ENCODE assay signal across 31 mouse cellular contexts in genomic region chr12:111228488-111228887, GRCm38 (mm10). TPM values are rescaled to one million over a fixed set of nuclear protein-coding genes. Genes with fewer than 3 reads are reported as not detected.
"Had no signal": no experiment of that assay in that cellular context is flagged by ENCODE, and none has a peak within 500 bp of the region (broad histone marks: within the 10 kb centered on the region; RNA-seq: fewer than 3 reads in every experiment).

No protein-coding gene starts in this region.

- H3K9me3 ChIP-seq: heart, embryonic 13.5 days; heart, embryonic 15.5 days; hindbrain, embryonic 13.5 days; hindbrain, embryonic 15.5 days; kidney, embryonic 15.5 days; limb, embryonic 13.5 days had no signal

- H3K4me3 ChIP-seq: heart, adult 2 months; heart, embryonic 13.5 days; heart, embryonic 15.5 days; hindbrain, embryonic 13.5 days; hindbrain, embryonic 15.5 days; kidney, embryonic 15.5 days; limb, embryonic 13.5 days had no signal

- H3K4me1 ChIP-seq: kidney, embryonic 15.5 days had no signal

- H3K9ac ChIP-seq: forebrain, postnatal 0 days; heart, embryonic 13.5 days; heart, embryonic 15.5 days; hindbrain, embryonic 13.5 days; hindbrain, embryonic 15.5 days; kidney, embryonic 15.5 days; limb, embryonic 13.5 days had no signal

- H3K27ac ChIP-seq: heart, adult 2 months; heart, embryonic 13.5 days; heart, embryonic 15.5 days; hindbrain, embryonic 13.5 days; hindbrain, embryonic 15.5 days; hindbrain, postnatal 0 days; kidney, embryonic 15.5 days; kidney, postnatal 0 days; limb, embryonic 13.5 days had no signal

- ATAC-seq: forebrain, postnatal 0 days; hindbrain, postnatal 0 days; intestine, embryonic 16.5 days had no signal

- H3K36me3 ChIP-seq: heart, embryonic 13.5 days; heart, embryonic 15.5 days; hindbrain, embryonic 15.5 days had no signal

- H3K4me2 ChIP-seq: heart, embryonic 11.5 days; heart, embryonic 13.5 days; heart, embryonic 15.5 days; hindbrain, embryonic 13.5 days; hindbrain, embryonic 15.5 days; kidney, embryonic 15.5 days; limb, embryonic 13.5 days had no signal

- H3K27me3 ChIP-seq: heart, embryonic 13.5 days; heart, embryonic 15.5 days; hindbrain, embryonic 13.5 days; hindbrain, embryonic 15.5 days; kidney, embryonic 15.5 days; limb, embryonic 13.5 days had no signal

- DNase-seq: forebrain, postnatal 0 days; gastrocnemius, postnatal 14 days; gastrocnemius, postnatal 36 days; heart, adult 11 months; heart, adult 2 months; heart, postnatal 14 days; heart, postnatal 36 days; kidney, adult 11 months; kidney, adult 2 months; kidney, adult 9 months; kidney, postnatal 14 days; kidney, postnatal 36 days; layer of hippocampus, adult 9-11 months; layer of hippocampus, postnatal 36 days; left cerebral cortex, postnatal 4 days had no signal

RNA-seq across cellular contexts. Expression of gene Amn, which starts 42.4 kb away (rescaled TPM):
- polyA plus RNA-seq: heart, adult 2 months had no signal

RNA-seq across cellular contexts. Expression of gene 4930595D18Rik, which starts 44.2 kb away (rescaled TPM):
- polyA plus RNA-seq: forebrain, postnatal 0 days; gonadal fat pad, adult 2 months; heart, adult 2 months; heart, embryonic 11.5 days; heart, embryonic 13.5 days; heart, embryonic 15.5 days; heart, postnatal 0 days; hindbrain, embryonic 11.5 days; hindbrain, embryonic 15.5 days; hindbrain, postnatal 0 days; intestine, embryonic 14.5 days; intestine, embryonic 16.5 days; kidney, adult 2 months; kidney, embryonic 15.5 days; kidney, postnatal 0 days; large intestine, adult 2 months; limb, embryonic 11.5 days; limb, embryonic 13.5 days had no signal
